Mouse (Mus musculus) myocyte (in vitro differentiated cells): ENCODE data around the gene Nkx2-1. TPM values are rescaled to one million over a fixed set of nuclear protein-coding genes. Genes with fewer than 3 reads are reported as not detected.

Experiments
- polyA plus RNA-seq: library from polyadenylated mRNA; unstranded; fragments of >200 nt; fragmentation: generic; extraction: Trizol; gene quantifications from one replicate; pipeline ENCODE4 v1.2.1, GENCODE M21; 2012; ENCODE audit warnings: missing spikeins

The Nkx2-1 gene
- polyA plus RNA-seq, 1 experiment = not detected

Other genes starting within 250 kb of the Nkx2-1 start
- gene Mbip, start 191.0 kb downstream of the Nkx2-1 start, polyA plus RNA-seq = 4.8 TPM
- not detected for gene Nkx2-9, start 76.4 kb upstream of the Nkx2-1 start, polyA plus RNA-seq
- gene Pax9, start 154.9 kb upstream of the Nkx2-1 start, polyA plus RNA-seq = 0.02 TPM